Mouse (Mus musculus): ENCODE data around the gene Slc22a1. TPM values are rescaled to one million over a fixed set of nuclear protein-coding genes. Genes with fewer than 3 reads are reported as not detected.

The Slc22a1 gene
- total and polyA plus RNA-seq, 2 experiments: 487 to 527 TPM

DNA sequence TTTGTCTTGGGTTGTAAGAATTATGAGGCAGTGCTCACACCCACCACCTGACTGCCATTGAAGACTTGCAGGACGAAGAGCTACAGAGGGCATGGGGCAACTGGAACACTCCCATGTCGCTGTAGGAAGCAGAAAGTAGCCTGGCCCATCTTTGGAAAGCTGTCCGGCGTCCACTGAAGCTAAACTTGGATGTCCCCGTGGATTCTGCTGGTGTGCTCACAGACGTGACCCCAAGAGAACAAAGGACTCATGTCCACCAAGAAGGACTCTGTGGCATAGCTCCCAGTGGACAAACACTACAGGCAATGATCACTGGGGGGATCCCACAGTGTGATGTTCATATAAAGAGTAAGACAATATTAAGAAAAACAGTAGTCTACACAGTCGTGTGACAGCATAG is 16.8 kb downstream of the Slc22a1 start:
- TF ChIP-seq CTCF (IDR thresholded peaks at IDR 0.05; ENCODE audit: low read depth, low read length) (no peak), POLR2A (IDR thresholded peaks at IDR 0.05; ENCODE audit: extremely low read depth, insufficient read depth, low read length) (no peak)
- WGBS: 26% methylated on average over 7 of the region's 7 CpGs

DNA sequence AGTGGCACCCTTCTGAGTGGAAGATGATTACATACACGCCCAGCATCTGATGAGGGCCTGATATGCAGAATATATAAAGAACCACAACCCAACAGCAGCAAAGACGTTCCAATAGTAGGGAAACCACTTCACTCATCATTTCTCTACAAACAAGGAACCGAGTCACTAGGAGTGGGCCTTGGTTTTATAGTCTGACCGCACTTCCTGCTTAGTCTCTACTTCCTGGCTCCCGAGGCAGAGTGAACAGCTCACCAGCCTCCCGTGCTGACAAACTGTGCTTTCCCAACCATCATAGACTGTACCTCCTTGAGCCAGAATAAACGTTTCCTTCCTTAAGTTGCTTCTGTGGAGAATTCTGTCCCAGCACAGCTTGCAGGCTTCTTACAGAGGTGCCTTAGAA is 19.8 kb downstream of the Slc22a1 start:
- TF ChIP-seq CTCF (IDR thresholded peaks at IDR 0.05; ENCODE audit: low read depth, low read length): no peak
- no peak for TF ChIP-seq POLR2A (IDR thresholded peaks at IDR 0.05; ENCODE audit: extremely low read depth, insufficient read depth, low read length)
- no peaks in the 10 kb centered on the region for H3K27me3 ChIP-seq (ENCODE audit: control insufficient read depth, insufficient read depth, low read length)
- 72% methylated on average over 7 of the region's 7 CpGs for WGBS
- no peak for DNase-seq (ENCODE audit: extremely low read depth, low read depth, low spot score)
- H3K4me3 ChIP-seq (ENCODE audit: insufficient read depth, low read depth, low read length): no peak overlapping the region
- H3K9ac ChIP-seq (ENCODE audit: low read depth, low read length): no peak overlapping the region
- H3K27ac ChIP-seq (replicated peaks; ENCODE audit: insufficient read depth, low read depth, low read length): no peak overlapping the region
- H3K79me2 ChIP-seq (ENCODE audit: control insufficient read depth, insufficient read depth, low read length): no peaks in the 10 kb centered on the region
- H3K4me1 ChIP-seq (ENCODE audit: control insufficient read depth, insufficient read depth, low read length): peaks cover 14% of the 10 kb centered on the region
- H3K36me3 ChIP-seq (ENCODE audit: control insufficient read depth, insufficient read depth, low read length): peaks cover 52% of the 10 kb centered on the region

More for the DNA sequence above, 16.8 kb downstream of the Slc22a1 start:
- H3K9ac ChIP-seq (ENCODE audit: low read depth, low read length): no peak overlapping the region
- H3K79me2 ChIP-seq (ENCODE audit: control insufficient read depth, insufficient read depth, low read length): no peaks in the 10 kb centered on the region
- H3K27ac ChIP-seq (replicated peaks; ENCODE audit: insufficient read depth, low read depth, low read length): peak overlapping the region; percentile 39; the same call in 1 of the 2 replicates
- H3K4me3 ChIP-seq (ENCODE audit: insufficient read depth, low read depth, low read length): no peak overlapping the region
- H3K27me3 ChIP-seq (ENCODE audit: control insufficient read depth, insufficient read depth, low read length): no peaks in the 10 kb centered on the region
- peaks cover 18% of the 10 kb centered on the region for H3K4me1 ChIP-seq (ENCODE audit: control insufficient read depth, insufficient read depth, low read length)
- peaks cover 37% of the 10 kb centered on the region for H3K36me3 ChIP-seq (ENCODE audit: control insufficient read depth, insufficient read depth, low read length)
- peak; percentile 82 for DNase-seq (ENCODE audit: extremely low read depth, low read depth, low spot score)

DNA sequence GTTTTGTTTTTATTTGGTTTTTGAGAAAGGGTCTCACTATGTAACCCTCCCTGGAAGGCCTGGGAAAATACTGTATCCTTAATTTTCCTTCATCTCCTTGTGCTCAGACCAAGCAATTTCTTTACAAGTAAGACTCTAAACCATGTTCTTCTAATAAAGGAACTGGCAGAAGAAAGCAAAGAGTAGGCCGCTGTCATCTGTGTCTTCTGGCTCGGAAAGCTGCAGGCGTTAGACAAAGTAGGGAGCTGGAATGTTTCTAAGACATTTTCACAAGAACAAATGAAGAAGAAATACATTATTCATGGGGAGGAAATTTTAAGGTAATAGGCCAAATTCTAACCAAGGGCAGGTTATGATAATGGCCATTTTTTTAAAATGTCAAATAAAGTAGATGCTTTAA is 21.6 kb downstream of the Slc22a1 start:
- Histone ChIP-seq H3K4me1 (ENCODE audit: control insufficient read depth, insufficient read depth, low read length) (peaks cover 5% of the 10 kb centered on the region), H3K9ac (ENCODE audit: low read depth, low read length) (no peak overlapping the region), H3K36me3 (ENCODE audit: control insufficient read depth, insufficient read depth, low read length) (peaks cover 66% of the 10 kb centered on the region), H3K79me2 (ENCODE audit: control insufficient read depth, insufficient read depth, low read length) (no peaks in the 10 kb centered on the region), H3K27me3 (ENCODE audit: control insufficient read depth, insufficient read depth, low read length) (no peaks in the 10 kb centered on the region), H3K27ac (replicated peaks; ENCODE audit: insufficient read depth, low read depth, low read length) (no peak overlapping the region), H3K4me3 (ENCODE audit: insufficient read depth, low read depth, low read length) (no peak overlapping the region)
- no peak for TF ChIP-seq POLR2A (IDR thresholded peaks at IDR 0.05; ENCODE audit: extremely low read depth, insufficient read depth, low read length)
- WGBS: 90% methylated on average over 3 of the region's 3 CpGs
- DNase-seq (ENCODE audit: extremely low read depth, low read depth, low spot score): no peak

DNA sequence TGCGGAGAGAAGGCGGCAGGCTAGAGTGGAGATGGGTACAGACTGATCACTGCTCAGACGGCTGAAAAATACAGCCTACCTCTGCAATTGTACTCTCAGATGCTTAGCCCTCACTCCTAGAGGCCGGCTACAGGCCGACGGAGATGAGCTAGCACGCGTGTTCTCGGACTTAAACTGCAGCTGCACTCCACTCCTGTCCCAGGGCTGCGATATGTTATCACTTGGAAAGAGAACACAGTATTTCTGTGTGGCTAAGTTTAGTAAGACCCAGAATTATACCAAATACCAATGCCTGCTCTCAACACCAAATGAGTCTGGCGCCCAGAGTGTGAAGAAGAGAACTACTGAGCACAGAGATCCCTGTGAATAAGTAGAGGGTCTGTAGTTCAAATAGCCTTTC is 23.0 kb downstream of the Slc22a1 start:
- Histone ChIP-seq H3K4me3 (ENCODE audit: insufficient read depth, low read depth, low read length) (no peak overlapping the region), H3K4me1 (ENCODE audit: control insufficient read depth, insufficient read depth, low read length) (no peaks in the 10 kb centered on the region), H3K79me2 (ENCODE audit: control insufficient read depth, insufficient read depth, low read length) (no peaks in the 10 kb centered on the region), H3K9ac (ENCODE audit: low read depth, low read length) (no peak overlapping the region), H3K36me3 (ENCODE audit: control insufficient read depth, insufficient read depth, low read length) (peaks cover 70% of the 10 kb centered on the region), H3K27me3 (ENCODE audit: control insufficient read depth, insufficient read depth, low read length) (no peaks in the 10 kb centered on the region), H3K27ac (replicated peaks; ENCODE audit: insufficient read depth, low read depth, low read length) (no peak overlapping the region)
- 96% methylated on average over 11 of the region's 11 CpGs for WGBS
- TF ChIP-seq CTCF (IDR thresholded peaks at IDR 0.05; ENCODE audit: low read depth, low read length): no peak
- no peak for TF ChIP-seq POLR2A (IDR thresholded peaks at IDR 0.05; ENCODE audit: extremely low read depth, insufficient read depth, low read length)
- DNase-seq (ENCODE audit: extremely low read depth, low read depth, low spot score): no peak

DNA sequence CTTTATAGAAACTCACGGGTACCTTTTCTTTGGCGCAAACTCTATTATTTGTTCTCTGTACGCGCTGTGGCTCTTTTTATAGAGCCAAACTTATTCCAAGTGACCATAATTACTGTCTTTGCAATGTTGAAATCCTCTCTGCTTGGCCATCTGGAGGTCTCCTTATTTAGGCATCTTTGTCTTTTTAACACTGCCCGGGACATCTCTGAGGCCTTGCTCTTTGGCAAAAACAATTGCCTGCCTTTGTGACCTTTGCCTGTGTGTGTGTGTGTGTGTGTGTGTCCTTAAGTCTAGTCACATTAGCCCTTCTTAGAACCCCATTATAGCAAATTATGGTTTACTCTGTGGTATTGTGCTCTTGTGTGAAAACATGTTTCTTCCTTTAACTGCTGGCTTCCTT is 30.2 kb downstream of the Slc22a1 start:
- no peaks in the 10 kb centered on the region for H3K27me3 ChIP-seq (ENCODE audit: control insufficient read depth, insufficient read depth, low read length)
- TF ChIP-seq POLR2A (IDR thresholded peaks at IDR 0.05; ENCODE audit: extremely low read depth, insufficient read depth, low read length) (no peak), CTCF (IDR thresholded peaks at IDR 0.05; ENCODE audit: low read depth, low read length) (no peak)
- WGBS: 93% methylated on average over 5 of the region's 5 CpGs

DNA sequence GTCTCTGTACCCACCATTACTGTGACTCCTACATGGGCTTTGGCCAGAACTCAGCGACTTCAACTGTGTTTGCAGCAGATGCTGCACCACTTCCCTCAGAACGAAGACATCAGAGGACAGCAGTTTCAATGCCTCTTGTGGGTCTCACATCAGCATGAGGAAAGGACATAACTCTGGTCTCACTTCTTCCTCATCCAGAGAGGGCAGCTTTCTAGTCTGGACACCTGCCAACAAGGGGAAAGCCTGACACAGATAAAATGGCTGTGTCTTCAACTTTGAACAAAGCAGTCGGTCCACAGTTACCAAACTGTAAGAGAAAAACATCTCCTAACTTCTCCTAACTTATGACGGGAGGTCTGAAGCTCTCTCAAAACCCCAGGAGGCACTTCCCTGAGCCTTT is 34.5 kb downstream of the Slc22a1 start:
- 78% methylated on average over 4 of the region's 4 CpGs for WGBS
- H3K9ac ChIP-seq (ENCODE audit: low read depth, low read length): no peak overlapping the region
- no peak for DNase-seq (ENCODE audit: extremely low read depth, low read depth, low spot score)
- 0 out of 2 replicates have a peak, but pooled peaks cover 1% of the 10 kb centered on the region for H3K36me3 ChIP-seq (ENCODE audit: control insufficient read depth, insufficient read depth, low read length)
- H3K4me1 ChIP-seq (ENCODE audit: control insufficient read depth, insufficient read depth, low read length): no peaks in the 10 kb centered on the region
- no peaks in the 10 kb centered on the region for H3K79me2 ChIP-seq (ENCODE audit: control insufficient read depth, insufficient read depth, low read length)
- H3K27ac ChIP-seq (replicated peaks; ENCODE audit: insufficient read depth, low read depth, low read length): no peak overlapping the region
- 0 out of 2 replicates have a peak, but pooled peaks cover 2% of the 10 kb centered on the region for H3K27me3 ChIP-seq (ENCODE audit: control insufficient read depth, insufficient read depth, low read length)
- no peak for TF ChIP-seq POLR2A (IDR thresholded peaks at IDR 0.05; ENCODE audit: extremely low read depth, insufficient read depth, low read length)
- TF ChIP-seq CTCF (IDR thresholded peaks at IDR 0.05; ENCODE audit: low read depth, low read length): no peak
- no peak overlapping the region for H3K4me3 ChIP-seq (ENCODE audit: insufficient read depth, low read depth, low read length)

More for the DNA sequence above, 30.2 kb downstream of the Slc22a1 start:
- Histone ChIP-seq H3K79me2 (ENCODE audit: control insufficient read depth, insufficient read depth, low read length) (no peaks in the 10 kb centered on the region), H3K4me3 (ENCODE audit: insufficient read depth, low read depth, low read length) (no peak overlapping the region), H3K4me1 (ENCODE audit: control insufficient read depth, insufficient read depth, low read length) (no peaks in the 10 kb centered on the region), H3K9ac (ENCODE audit: low read depth, low read length) (no peak overlapping the region), H3K36me3 (ENCODE audit: control insufficient read depth, insufficient read depth, low read length) (peaks cover 30% of the 10 kb centered on the region), H3K27ac (replicated peaks; ENCODE audit: insufficient read depth, low read depth, low read length) (no peak overlapping the region)
- DNase-seq (ENCODE audit: extremely low read depth, low read depth, low spot score): no peak

All from liver, adult 2 months (tissue).